Mouse (Mus musculus): ENCODE data around the gene Rimkla.
"Not testable (repeated sequence)": the region's sequence is repeated elsewhere in the genome, so short reads cannot be mapped to it uniquely, and the experiment has no call there.

Rimkla gene

DNA sequence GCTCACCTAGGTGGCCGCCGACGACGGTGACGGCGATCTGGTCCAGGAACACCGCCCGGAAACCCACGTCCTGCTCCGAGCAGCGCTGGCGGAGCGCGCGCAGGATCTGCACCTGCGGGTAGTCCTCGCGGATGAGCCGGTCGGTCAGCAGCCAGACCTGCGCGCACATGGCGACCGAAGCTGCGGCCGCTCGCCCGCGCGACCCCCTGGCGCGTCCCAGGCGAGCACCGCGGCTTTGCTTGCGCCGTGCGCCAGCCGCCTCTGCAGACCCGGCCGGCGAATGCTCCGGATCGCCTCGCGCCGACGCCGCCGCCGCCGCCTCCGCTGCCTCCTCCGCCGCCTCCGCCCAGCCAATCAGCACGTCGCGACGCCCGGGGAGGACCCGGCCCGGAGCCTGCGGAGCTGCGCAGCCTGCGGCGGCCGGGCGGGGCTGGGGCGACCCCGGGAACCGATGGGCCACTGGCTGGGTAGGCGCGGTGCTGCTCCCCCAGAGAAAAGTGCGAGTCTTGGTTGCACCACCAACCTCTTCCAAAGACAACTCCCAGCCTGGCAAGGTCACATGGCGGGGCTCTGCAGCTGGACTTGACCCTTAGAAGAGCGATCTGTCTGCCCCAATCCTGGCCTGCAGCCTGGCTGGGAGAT, at the start of gene Rimkla:
Gene Rimkla, minus strand, starts transcription at position 338 of the 642 bp plus-strand sequence.
- DNase-seq = peak; percentile 38

DNA sequence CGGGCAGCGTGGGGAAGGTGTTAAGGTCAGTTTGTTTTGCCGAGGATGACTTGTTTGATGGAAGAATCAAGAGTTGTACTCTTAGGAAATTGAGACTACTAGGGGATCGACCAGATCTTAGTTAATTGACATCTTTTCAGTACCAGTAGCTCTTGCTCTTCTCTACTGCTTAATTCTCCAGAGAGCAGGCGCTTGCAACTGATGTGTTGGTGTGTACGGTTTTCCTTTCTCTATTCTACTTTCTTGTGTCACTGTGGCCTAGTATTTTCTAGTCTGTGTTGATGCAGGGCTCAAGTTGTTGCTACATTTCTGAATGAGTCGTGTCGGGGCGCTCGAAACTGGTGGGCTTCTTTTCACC, 48.1 kb upstream of the Rimkla start:
- no peak for DNase-seq

DNA sequence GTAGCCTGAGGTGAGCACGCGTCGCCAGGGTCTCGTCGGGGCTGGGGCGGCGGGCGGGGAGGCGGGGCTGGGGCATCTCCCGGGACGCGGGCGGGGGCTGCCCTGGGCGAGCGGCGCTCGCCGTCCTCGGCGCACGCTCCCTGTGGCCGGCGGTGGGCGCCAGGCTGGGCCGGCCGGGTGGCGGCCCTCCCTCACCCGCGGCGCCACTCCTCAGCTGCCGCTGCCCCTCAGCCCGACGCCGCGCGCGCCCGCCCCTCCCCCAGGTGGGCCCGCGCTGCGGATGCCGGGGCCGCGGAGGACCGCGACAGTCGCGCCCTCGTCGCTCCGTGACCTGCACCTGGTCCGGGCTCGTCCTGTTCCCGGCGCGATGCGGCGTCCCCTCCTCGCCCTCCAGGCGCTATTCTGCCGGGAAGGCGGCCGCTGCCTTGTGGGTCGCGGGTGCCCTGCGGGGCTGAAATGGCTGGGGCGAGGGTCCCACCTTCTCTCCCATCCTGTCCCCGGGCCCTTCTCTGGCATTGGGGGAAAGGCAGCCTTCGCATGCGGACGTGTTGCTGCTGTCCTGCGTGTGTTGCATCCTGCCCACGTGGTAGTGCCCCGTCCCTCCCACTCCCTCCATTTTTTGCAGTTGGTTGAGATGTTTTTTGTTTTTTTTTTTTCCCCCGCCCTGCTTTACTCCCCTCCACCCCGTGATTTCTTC, 47.6 kb upstream of the Rimkla start:
- peak; percentile 53 for DNase-seq

DNA sequence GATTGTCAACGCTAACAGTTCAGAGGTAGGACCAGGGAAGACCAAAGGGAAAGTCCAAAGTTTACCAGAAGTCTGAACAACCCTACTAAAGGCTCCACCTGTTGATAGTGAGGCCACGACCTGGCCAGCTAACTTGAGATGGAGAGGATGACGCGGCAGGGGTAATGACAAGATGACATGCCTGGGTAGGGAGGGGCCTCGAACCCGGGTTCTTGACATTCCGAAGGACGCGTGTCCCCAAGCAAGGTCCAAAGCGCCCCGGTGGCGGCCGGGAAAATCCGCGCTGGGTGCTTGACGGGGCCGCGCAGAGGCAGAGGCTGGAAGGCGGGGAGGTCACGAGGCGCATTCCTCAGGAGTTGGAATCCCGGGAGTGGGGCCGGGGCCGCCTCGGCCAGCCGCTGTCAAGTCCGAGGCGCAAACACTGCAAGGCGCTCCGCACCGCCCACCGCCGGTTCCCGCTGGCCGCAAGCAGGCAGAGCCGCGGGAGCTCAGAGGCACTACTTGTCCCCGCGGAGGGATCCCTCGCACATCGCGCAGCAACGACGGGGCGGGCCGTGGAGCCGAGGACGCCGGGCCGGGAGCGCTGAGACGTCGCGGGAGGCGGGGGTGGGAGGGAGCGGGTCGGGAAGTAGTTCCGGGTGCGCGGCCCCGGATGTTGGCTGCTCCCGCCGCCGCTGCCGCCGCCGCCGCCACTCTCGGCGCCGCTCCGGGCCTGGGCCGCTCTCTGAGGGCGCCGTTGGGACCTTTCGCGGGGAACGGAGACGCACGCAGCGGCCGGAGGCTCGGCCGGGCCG, 46.8 kb upstream of the Rimkla start, which contains the start of gene Frg2f1:
Gene Frg2f1, minus strand, starts transcription at position 499 of the 794 bp plus-strand sequence.
- DNase-seq = peak; percentile 92

DNA sequence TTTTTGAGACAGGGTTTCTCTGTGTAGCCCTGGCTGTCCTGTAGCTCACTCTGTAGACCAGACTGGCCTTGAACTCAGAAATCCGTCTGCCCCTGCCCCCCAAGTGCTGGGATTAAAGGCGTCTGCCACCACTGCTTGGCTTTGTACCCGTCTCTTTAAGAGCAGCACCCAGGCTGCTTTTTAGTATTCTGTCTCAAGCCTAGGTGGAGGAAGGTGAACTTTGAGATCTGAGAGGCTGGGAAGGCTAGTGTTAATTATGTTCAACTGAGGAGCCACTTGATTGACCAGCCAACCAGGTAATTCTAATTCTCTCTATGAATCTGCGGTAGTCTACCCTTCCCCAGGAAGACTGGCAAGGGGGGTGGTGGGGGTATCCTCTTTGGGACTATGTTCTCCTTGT, 45.0 kb upstream of the Rimkla start:
- DNase-seq = no peak

DNA sequence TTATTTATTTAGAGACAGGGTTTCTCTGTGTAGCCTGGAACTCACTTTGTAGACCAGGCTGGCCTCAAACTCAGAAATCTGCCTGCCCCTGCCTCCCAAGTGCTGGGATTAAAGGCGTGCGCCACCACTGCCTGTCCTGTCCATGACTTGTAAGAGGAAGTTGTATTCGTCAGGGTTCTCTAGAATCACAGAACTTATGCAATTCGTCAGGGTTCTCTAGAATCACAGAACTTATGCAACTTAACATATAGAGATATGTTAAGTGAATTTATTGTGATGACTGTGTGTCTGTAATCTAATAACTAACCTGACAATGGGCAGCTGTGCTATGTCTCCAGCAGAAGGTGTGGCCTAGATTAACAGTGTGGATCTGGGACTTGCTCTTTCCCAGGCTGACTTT, 44.2 kb upstream of the Rimkla start, which contains the start of gene Foxj3:
Gene Foxj3, plus strand, starts transcription at position 390 of the 400 bp plus-strand sequence.
- not testable (repeated sequence) for DNase-seq

DNA sequence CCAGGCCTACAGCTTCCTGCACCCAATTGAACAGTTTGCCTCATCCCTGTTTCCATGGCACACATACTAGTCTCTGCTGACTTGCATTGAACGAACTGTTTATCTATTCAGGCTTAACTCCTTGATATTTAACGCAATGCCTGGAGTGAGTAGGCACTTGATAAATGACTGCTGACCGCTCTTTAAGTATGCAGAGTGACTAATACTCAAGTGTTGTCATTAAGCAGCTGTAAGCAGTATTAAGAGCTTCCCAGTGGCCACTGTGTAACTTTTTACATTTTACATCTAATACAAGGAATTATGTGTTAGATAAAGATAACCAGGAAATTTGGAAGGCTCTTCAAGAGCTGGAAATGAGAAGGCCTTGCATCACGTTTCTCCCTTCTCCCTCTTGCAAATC, 42.7 kb upstream of the Rimkla start:
- DNase-seq = no peak

DNA sequence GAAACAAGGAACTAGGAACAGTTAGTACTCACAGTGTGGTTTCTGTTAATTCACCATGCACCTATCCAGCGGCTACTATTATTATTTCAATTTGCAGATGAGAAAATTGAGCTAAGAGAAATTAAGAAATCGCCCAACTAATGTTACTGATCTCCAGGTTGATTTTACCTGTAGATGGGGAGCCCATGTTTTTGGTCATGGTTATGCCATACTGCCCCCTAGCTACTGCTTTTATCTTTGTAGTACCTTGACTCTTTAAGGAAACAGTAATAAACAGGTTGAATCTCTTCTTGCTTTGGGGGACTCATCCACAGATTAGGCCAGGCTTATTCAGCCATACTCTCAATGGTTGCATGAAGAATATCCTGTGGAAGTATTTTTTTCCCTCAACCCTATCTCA, 39.4 kb upstream of the Rimkla start:
- no peak for DNase-seq

DNA sequence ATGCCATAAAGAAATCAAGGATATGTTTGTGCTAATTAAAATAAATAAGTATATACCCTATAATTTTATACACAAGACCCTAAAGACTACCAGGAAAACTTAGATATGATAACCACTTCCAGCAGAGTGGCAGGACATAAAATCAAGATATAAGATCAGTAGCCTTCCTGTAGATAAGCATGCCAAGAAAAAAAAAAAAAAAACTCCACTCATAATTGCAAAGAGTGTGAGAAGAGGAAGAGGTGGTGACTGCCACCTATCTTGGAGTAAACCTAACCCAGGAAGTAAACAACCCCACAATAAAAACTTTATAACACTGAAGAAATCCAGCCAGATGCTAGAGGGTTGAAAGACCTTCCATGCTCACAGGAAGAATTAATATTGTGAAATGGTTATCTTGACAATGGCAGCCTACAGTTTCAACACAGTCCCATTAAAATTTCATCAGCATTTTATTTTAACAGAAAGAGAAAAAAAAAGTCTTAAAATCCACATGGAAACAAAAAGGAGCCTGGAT, 34.0 kb upstream of the Rimkla start:
- no peak for DNase-seq

DNA sequence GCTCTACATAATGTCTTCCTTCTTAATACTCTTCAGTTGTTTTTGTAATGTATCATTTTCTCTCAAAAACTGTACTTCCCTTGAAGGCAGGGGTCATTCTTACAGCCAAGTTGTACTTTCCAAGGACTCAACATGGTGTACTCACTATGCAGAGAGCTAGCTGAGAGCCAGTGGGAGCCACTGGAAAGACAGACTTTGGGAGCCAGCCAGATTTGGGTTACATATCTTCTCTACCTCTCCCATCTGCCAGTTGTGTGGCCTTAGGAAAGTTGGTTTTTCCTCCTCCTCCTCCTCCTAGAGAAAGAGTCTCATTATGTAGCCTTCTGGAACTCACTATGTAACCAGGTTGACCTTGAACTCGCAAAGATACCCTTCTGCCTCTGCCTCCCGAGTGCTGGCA, 32.0 kb upstream of the Rimkla start:
- no peak for DNase-seq

DNA sequence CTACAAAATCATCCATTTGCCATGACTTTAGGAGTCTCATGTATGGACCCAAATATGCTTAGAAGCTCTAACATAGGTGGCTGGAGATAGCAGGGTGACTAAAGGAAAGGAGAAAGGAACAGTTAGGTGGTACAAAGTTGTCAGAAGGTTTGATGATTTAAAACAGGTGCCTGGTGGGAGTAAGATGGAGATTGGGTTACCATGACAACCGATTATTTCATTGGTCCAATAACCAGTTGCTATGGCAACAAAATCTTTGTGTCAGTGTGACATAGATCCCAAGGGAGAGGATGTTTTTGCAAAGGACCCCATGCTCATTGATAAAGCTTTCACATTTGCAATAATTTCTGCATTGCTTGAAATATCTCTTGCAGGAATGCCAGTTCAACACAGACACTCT, 31.6 kb upstream of the Rimkla start:
- peak; percentile 52 for DNase-seq

DNA sequence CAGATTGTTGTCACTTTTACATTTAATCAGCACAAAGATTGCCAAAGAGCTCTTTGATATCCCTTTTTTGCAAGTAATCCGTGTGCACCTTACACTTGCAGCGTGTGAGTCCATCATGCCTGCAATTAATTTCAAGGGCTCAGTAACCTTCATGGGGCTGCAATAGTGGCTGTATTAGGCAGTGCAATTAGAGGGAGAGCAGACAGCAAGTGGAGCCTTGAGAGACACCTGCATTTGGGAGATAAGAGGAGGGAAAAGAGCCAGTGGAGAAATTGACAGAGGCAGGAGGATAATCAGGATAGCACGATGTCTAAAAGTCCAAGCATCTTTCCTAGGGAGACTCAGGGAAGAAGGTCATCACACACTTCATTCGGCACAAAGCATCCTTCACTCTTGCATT, 31.1 kb upstream of the Rimkla start:
- no peak for DNase-seq

DNA sequence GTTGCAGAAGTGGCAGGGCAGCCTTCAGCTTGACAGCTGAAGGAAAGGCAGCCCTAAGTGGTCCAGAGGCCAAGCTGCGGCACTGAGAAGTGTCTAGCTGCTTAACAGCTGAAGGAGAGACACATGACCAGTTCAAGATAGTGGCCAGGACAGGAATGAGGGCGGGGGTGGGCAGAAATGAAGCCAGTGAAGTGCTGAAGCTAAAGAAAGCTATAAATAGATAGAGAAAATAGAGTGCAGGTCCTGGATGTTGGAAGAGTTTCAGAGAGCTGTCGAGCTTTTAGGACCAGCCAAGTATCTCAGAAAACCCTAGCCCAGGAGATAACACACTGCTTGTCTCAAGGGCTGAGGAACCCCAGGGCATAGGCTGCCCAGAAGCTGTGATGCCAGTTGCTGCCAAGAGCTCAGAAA, 20.3 kb upstream of the Rimkla start:
- DNase-seq = no peak

DNA sequence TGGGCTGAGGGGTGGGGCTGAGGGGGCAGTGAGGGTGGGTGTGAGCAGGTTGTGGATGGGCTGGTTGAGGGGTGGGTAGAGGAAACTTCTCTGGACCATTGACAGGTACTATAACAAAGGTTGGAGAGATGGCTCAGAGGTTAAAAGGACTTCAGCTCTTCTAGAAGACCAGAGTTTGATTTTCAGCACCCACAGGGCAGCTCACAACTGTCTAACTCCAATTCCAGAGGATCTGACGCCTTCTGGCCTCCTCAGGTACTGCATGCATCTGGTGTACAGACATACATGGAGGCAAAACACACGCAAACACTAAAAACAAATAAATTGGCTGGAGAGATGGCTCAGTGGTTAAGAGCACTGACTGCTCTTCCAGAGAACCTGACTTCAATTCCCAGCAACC, 19.2 kb upstream of the Rimkla start:
- no peak for DNase-seq

DNA sequence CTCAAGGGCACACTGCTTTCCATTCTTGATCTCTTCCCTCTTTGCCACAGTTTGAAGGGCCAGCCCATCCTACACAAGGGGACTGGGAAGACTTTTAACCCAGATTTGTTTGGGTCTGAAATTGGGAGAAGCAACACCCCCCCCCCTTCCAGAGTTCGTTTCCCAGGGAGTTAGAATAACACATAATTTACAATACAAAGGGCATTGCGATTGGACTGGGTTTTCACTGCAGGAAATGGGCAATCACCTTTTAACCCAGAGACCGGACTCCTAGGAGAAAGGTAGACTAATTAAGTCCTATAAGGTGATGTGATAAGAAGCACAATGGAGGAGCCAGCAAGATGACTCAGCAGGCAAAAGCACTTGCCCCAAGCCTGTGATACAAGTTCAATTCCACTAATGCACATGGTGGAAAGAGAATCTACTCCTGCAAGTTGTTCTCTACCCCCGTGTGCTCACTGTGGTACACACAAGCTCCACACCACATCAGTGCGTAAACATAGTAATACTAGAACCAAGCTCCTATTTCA, 6.0 kb upstream of the Rimkla start:
- no peak for DNase-seq

DNA sequence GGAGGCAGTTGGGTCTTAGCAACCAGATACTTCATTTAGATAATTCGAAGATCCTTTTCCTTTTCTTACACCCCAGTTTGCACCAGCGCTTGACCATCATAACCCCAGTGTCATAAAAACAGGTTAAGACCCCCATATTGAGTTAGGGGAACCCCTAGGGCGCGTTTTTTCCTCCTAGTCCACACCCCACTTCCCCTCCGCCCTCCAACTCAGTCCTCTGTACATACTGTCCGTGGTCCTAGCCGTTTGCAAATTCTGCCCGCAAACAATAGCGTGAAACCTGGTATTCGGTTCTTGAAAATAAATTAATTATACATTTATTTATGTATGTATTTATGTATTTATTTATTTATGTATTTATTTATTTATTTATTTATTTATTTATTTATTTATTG, 502 bp upstream of the Rimkla start:
- DNase-seq = no peak

DNA sequence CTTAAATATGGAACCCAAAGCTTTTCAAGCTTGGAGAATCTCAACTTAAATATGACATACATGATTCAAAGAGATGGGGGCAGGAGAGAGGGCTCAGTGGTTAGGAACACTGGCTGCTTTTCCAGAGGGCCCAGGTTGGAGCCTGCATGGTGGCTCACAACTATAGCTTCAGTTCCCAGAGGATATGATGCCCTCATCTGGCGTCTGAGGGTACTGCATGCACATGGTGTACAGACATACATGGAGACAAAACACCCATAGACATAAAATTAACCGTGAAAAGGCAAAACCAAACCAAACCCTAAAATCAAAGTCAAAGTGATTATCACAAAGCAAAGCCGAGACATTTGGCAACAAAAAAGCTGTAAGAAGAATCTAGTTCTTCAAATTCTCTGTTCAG, 1.6 kb downstream of the Rimkla start:
- DNase-seq = peak; percentile 17

DNA sequence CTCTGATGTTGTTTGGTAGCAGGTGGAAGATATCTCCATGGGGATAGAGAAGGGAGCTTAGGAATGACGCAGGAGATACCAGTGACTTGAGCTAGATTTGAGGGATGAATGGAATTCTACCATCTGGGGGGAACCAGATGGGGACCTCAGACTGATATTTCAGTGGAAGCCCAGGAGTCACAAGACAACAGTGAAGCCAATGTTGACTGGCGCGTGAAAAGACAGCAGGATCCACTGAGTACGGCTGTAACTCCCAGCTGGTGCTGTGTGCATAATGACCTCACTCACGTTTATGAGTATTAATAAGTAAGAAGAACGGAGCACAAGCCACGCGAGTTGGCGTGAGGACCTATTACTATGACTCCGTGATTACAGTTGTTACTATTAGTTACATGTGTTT, 2.8 kb downstream of the Rimkla start:
- DNase-seq = peak; percentile 38

DNA sequence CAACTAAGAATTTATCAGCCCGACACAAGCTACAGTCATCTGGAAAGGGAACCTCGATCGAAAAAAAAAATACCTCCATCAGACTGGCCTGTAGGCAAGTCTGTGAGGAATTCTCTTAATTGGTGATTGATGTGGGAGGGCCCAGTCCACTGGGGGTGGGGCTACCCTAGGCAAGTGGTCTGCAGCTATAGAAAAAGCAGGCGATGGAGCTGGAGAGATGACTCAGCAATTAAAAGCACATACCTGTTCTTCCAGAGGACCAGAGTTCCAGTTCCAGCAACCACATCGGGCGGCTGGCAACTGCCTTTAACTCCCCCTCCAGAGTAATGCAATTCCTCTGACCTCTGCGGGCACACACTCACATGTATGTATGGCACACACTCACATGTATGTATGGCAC, 7.5 kb downstream of the Rimkla start:
- no peak for DNase-seq

DNA sequence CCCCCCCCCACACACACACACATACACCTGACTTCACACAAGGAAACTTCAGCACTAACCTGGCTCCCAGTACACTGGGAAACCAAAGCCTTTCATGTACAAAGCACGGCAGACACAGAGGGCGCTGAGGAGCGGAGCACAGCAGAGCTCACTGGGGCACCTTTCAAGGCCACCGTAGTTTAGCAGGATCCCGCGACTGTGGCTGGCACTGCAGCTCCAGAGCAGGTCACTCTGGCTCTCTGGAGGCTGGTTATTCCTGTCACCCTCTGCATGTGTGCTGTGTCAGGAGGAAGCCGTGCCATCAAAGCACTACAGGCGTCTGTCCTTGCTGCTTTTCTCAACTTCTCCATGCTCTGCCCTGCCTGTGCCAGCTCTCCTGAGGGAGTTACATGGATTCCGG, 9.4 kb downstream of the Rimkla start:
- no peak for DNase-seq

DNA sequence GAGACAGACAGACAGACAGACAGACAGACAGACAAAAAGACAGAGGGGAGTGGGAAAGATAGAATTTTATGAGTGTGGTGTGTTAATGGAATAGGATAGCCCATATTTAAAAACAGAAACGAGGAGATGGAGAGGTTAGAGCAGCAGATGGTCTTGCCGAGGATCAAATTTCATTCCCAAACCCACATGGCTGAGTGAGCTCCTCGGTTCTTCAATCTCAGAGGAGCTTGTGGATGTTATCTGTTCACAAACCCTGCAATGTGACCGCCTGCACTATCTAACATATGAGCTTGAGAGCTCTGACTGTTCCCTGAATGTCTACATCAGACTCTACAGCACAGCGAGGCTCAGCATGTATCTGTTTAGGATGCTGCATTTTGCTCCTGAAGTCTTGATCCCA, 19.3 kb downstream of the Rimkla start:
- no peak for DNase-seq

DNA sequence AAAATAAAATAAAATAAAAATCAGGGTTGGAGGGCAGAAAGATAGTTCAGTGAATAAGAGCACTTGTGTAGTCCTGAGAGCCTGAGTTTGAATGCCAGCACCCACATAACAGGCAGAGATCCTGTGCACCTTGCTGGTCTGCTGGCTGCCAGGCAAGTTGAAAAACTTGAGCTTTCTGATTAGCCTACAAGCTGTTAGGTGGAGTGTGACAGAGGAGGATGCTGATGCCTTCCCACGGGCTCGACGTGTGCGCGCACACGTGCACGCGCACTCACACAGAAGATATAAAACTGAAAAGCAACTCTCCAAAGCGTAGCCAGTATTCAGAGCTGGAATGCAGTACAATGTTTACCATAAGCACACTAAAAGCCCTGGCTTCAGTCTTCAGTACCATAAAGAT, 19.9 kb downstream of the Rimkla start:
- no peak for DNase-seq

DNA sequence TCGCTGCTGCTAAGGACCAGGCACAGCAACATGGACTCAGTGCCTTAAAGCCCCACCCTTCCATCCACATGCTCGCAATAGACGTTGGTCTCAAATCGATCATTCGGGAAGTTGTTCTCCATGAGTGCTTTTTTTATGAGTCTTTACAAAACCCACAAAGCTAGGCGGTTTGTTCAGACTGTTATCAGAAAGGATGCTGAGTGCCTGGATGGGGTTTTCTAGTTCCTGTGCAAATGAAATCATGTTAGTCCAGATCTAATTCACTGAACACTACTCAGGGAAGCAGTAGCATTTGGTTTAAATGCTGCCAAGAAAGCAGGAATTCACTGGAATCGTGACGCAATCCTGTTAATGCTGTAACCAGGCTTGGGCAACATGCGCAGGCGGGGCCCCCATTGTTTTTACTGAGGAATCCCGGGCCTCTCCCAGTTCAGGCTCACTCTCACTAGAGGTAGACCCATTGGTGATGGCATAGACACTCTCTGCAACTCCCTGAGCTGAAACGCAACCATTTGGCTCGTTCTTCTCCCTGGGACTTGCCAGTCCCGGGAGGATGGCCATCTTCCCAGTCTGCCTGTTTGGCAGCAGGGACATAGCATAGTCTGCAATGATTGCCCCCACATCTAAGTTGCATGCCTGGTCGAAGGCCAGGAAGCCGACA, 24.6 kb downstream of the Rimkla start:
- peak; percentile 51 for DNase-seq

Measured in layer of hippocampus, adult 9-11 months (tissue).